ENCODE assay signal across 14 mouse cellular contexts in genomic region chr6:128116344-128116743, GRCm38 (mm10). TPM values are rescaled to one million over a fixed set of nuclear protein-coding genes. Genes with fewer than 3 reads are reported as not detected.
DNase-seq lines count a peak whose midpoint lies in the region; ATAC-seq and TF ChIP-seq lines count a peak whose summit lies in the region.
"Had no signal": no experiment of that assay in that cellular context is flagged by ENCODE, and none has a peak within 500 bp of the region (broad histone marks: within the 10 kb centered on the region; RNA-seq: fewer than 3 reads in every experiment).

No protein-coding gene starts in this region.

- ATAC-seq in kidney, postnatal 0 days (replicated peaks; ENCODE audit: low FRiP score, low read depth) = no peak
- ATAC-seq in embryonic facial prominence, embryonic 13.5 days (ENCODE audit: insufficient number of reproducible peaks, insufficient read depth, low FRiP score, low TSS enrichment, low read depth) = no peak
- ATAC-seq: inflammation-experienced regulatory T-cells, adult 6 months had no signal

- H3K36me3 ChIP-seq in kidney, postnatal 0 days (ENCODE audit: insufficient read depth, low read length) = no peaks in the 10 kb centered on the region
- peaks cover 14% of the 10 kb centered on the region; the same call in 1 of the 2 replicates for H3K36me3 ChIP-seq in embryonic facial prominence, embryonic 13.5 days
- H3K36me3 ChIP-seq: G1E had no signal

- H3K27me3 ChIP-seq in kidney, postnatal 0 days (ENCODE audit: insufficient read depth, low read length) = no peaks in the 10 kb centered on the region
- H3K27me3 ChIP-seq in embryonic facial prominence, embryonic 13.5 days = no peaks in the 10 kb centered on the region

- H3K9me3 ChIP-seq in kidney, postnatal 0 days (replicated peaks; ENCODE audit: low read length) = no peaks in the 10 kb centered on the region
- H3K9me3 ChIP-seq in embryonic facial prominence, embryonic 13.5 days = no peaks in the 10 kb centered on the region

- DNase-seq in heart, adult 11 months = peak; percentile 91
- no peak for DNase-seq in heart, adult 18-20 months
- DNase-seq in kidney, postnatal 0 days (ENCODE audit: low spot score) = no peak
- no peak for DNase-seq in kidney, postnatal 14 days
- DNase-seq in lung, postnatal 10 days = peak; percentile 72
- no peak for DNase-seq in cerebellum, postnatal 10 days
- no peak for DNase-seq in adrenal gland, postnatal 4 days (ENCODE audit: low spot score in 2 of 2)
- DNase-seq: adrenal gland, postnatal 25 days; spleen, adult 18-20 months; thymus, adult 2 months had no signal

- H3K4me2 ChIP-seq in kidney, postnatal 0 days (ENCODE audit: low read length) = no peak overlapping the region
- H3K4me2 ChIP-seq in embryonic facial prominence, embryonic 13.5 days = peak overlapping the region; percentile 34

- H3K4me1 ChIP-seq in kidney, postnatal 0 days (replicated peaks; ENCODE audit: insufficient read depth, low read length) = peaks cover 29% of the 10 kb centered on the region
- H3K4me1 ChIP-seq in embryonic facial prominence, embryonic 13.5 days = peaks cover 59% of the 10 kb centered on the region

- peak overlapping the region; percentile 16; the same call in 1 of the 2 replicates for H3K27ac ChIP-seq in kidney, postnatal 0 days
- H3K27ac ChIP-seq in embryonic facial prominence, embryonic 13.5 days = peak overlapping the region; percentile 82
- H3K27ac ChIP-seq: layer of hippocampus, adult 2 months had no signal

- H3K9ac ChIP-seq in kidney, postnatal 0 days (ENCODE audit: low read depth, low read length) = no peak overlapping the region; the same call in 1 of the 2 replicates
- H3K9ac ChIP-seq in embryonic facial prominence, embryonic 13.5 days = no peak overlapping the region

- no peak for TF ChIP-seq CTCF in kidney, postnatal 0 days (IDR thresholded peaks at IDR 0.05; ENCODE audit: low read depth)

- 45% methylated on average over 2 of the region's 2 CpGs for WGBS in kidney, postnatal 0 days
- WGBS in embryonic facial prominence, embryonic 13.5 days = 27% methylated on average over 2 of the region's 2 CpGs

- H3K4me3 ChIP-seq in kidney, postnatal 0 days (replicated peaks; ENCODE audit: low read depth, low read length) = no peak overlapping the region
- no peak overlapping the region for H3K4me3 ChIP-seq in embryonic facial prominence, embryonic 13.5 days
- H3K4me3 ChIP-seq: layer of hippocampus, adult 2 months had no signal

RNA-seq across cellular contexts. Expression of gene Tspan9, which starts 27.1 kb away (rescaled TPM):
- 100 to 1,000 TPM in 1 of 2 experiments, 10 to 100 TPM in 1; 83.1 to 104 TPM for total RNA-seq in heart, adult 18-20 months (2021)
- 102 and 131 TPM in 2 replicates for polyA plus RNA-seq in kidney, postnatal 0 days (2015; fragmentation: Nextera tagmentation; extraction: Ambion mirVana)
- polyA plus RNA-seq in embryonic facial prominence, embryonic 13.5 days (2015; fragmentation: Nextera tagmentation; extraction: Ambion mirVana) = 115 and 116 TPM in 2 replicates
- 10 to 100 TPM; 80.4 to 83.3 TPM for total RNA-seq in adrenal gland, postnatal 4 days (2021)
- polyA plus RNA-seq: G1E had no signal

Comparison
In these comparisons a context has a peak if more than half of its experiments do, and no peak if none do; other contexts are left out.
1. DNase-seq: peak in heart, adult 11 months (single experiment) and lung, postnatal 10 days (single experiment); none in heart, adult 18-20 months (0 of 2), kidney, postnatal 0 days (single experiment), kidney, postnatal 14 days (single experiment), cerebellum, postnatal 10 days (0 of 2) and adrenal gland, postnatal 4 days (0 of 2).